Mouse (Mus musculus) CH12.LX (cell line): ENCODE results near the gene Fryl. TPM values are rescaled to one million over a fixed set of nuclear protein-coding genes. Genes with fewer than 3 reads are reported as not detected.

Source experiments
- DNase-seq: peaks from one replicate; pipeline ENCODE4 v3.0.0-alpha.2; 2013; ENCODE audit errors: extremely low read depth
- H3K27ac ChIP-seq: 2 replicates; pipeline ENCODE4 v1.5.1; 2012; ENCODE audit warnings: low read depth, mild to moderate bottlenecking, control low read depth, moderate library complexity; ENCODE audit not compliant: insufficient read depth
- H3K27me3 ChIP-seq: replicated peaks from 2 replicates; pipeline ENCODE3; 2012; ENCODE audit warnings: inconsistent platforms
- H3K36me3 ChIP-seq, 2 experiments: replicated peaks in 1 of 2; 2 replicates each; pipeline versions ENCODE3 to v1.6.1; 2012; ENCODE audit warnings: inconsistent platforms in 1 of 2, low read length in 1 of 2, mild to moderate bottlenecking in 1 of 2, mixed read lengths in 1 of 2, moderate library complexity in 1 of 2; ENCODE audit not compliant: control insufficient read depth in 1 of 2, insufficient read depth in 1 of 2
- H3K4me1 ChIP-seq, 2 experiments: 2 replicates each; pipeline ENCODE4 v1.6.1; 2012; ENCODE audit warnings: inconsistent platforms in 1 of 2, moderate library complexity in 1 of 2; ENCODE audit not compliant: insufficient read depth in 2 of 2, control insufficient read depth in 1 of 2
- H3K4me2 ChIP-seq: 2 replicates; pipeline ENCODE4 v1.6.1; 2012; ENCODE audit warnings: low read depth, mild to moderate bottlenecking, control low read depth; ENCODE audit not compliant: poor library complexity, insufficient read depth, severe bottlenecking
- H3K4me3 ChIP-seq, 3 experiments: fragments of 150-350 bp in 1 of 3; sonication (generic) in 1 of 3; replicated peaks in 1 of 3; 2 replicates each; pipeline versions ENCODE3 to v1.5.1; 2011 to 2012; ENCODE audit warnings: low read depth in 2 of 3, low read length in 2 of 3, mild to moderate bottlenecking in 2 of 3, moderate library complexity in 2 of 3, control low read depth in 1 of 3, improper control_type of control experiment in 1 of 3, inconsistent platforms in 1 of 3, mixed read lengths in 1 of 3; ENCODE audit not compliant: poor library complexity in 1 of 3
- H3K79me2 ChIP-seq: replicated peaks from 2 replicates; pipeline ENCODE4 v1.6.1; 2012; ENCODE audit warnings: mild to moderate bottlenecking, moderate library complexity; ENCODE audit not compliant: control insufficient read depth, poor library complexity, insufficient read depth, severe bottlenecking; ENCODE audit errors: extremely low read depth
- H3K9ac ChIP-seq: 2 replicates; pipeline ENCODE4 v1.6.1; 2012; ENCODE audit warnings: low read depth, mild to moderate bottlenecking, control low read depth, moderate library complexity; ENCODE audit not compliant: insufficient read depth
- H3K9me3 ChIP-seq: replicated peaks from 2 replicates; pipeline ENCODE3; 2012; ENCODE audit warnings: low read length, inconsistent platforms, mixed read lengths
- BHLHE40 ChIP-seq: IDR thresholded peaks from 2 replicates; pipeline ENCODE4 v1.6.1; 2011; ENCODE audit warnings: mild to moderate bottlenecking, low read depth, low read length, improper control_type of control experiment
- CHD2 ChIP-seq: IDR thresholded peaks from 2 replicates; pipeline ENCODE4 v1.6.1; 2011; ENCODE audit warnings: low read length, improper control_type of control experiment
- CTCF ChIP-seq, 2 experiments: IDR thresholded peaks in 1 of 2; conservative IDR thresholded peaks in 1 of 2; 2 replicates each; pipeline ENCODE4 v1.5.1; 2011 to 2012; ENCODE audit warnings: low read depth in 2 of 2, low read length in 2 of 2, improper control_type of control experiment in 1 of 2, inconsistent platforms in 1 of 2, mild to moderate bottlenecking in 1 of 2, moderate library complexity in 1 of 2
- E2F4 ChIP-seq: IDR thresholded peaks from 2 replicates; pipeline ENCODE4 v1.6.1; 2011; ENCODE audit warnings: low read depth, low read length, improper control_type of control experiment; ENCODE audit not compliant: insufficient replicate concordance
- EP300 ChIP-seq: IDR thresholded peaks from 2 replicates; pipeline ENCODE4 v1.6.1; 2011; ENCODE audit warnings: low read length, improper control_type of control experiment
- ETS1 ChIP-seq: conservative IDR thresholded peaks from 2 replicates; pipeline ENCODE4 v1.6.1; 2012; ENCODE audit warnings: low read depth, mild to moderate bottlenecking, inconsistent platforms, low read length, improper control_type of control experiment, moderate library complexity
- GABPA ChIP-seq: IDR thresholded peaks from 2 replicates; pipeline ENCODE4 v1.6.1; 2012; ENCODE audit warnings: low read depth, low read length, improper control_type of control experiment, inconsistent platforms; ENCODE audit not compliant: insufficient replicate concordance
- IRF4 ChIP-seq: IDR thresholded peaks from 2 replicates; pipeline ENCODE4 v1.6.1; 2014; ENCODE audit warnings: low read depth, mild to moderate bottlenecking, inconsistent platforms, low read length, improper control_type of control experiment
- JUND ChIP-seq: conservative IDR thresholded peaks from 2 replicates; pipeline ENCODE4 v1.6.1; 2011; ENCODE audit warnings: low read depth, low read length, improper control_type of control experiment
- KAT2A ChIP-seq: IDR thresholded peaks from 2 replicates; pipeline ENCODE4 v1.6.1; 2012; ENCODE audit warnings: low read length, improper control_type of control experiment, inconsistent platforms; ENCODE audit not compliant: insufficient replicate concordance
- MAFK ChIP-seq: IDR thresholded peaks from 2 replicates; pipeline ENCODE4 v1.6.1; 2011; ENCODE audit warnings: low read length, improper control_type of control experiment; ENCODE audit not compliant: insufficient replicate concordance
- MAX ChIP-seq: IDR thresholded peaks from 2 replicates; pipeline ENCODE4 v1.6.1; 2011; ENCODE audit warnings: low read length, improper control_type of control experiment
- MAZ ChIP-seq: IDR thresholded peaks from 2 replicates; pipeline ENCODE4 v1.6.1; 2012; ENCODE audit warnings: low read depth, mild to moderate bottlenecking, inconsistent platforms, low read length, improper control_type of control experiment, moderate library complexity
- MEF2A ChIP-seq: IDR thresholded peaks from 2 replicates; pipeline ENCODE4 v1.6.1; 2014; ENCODE audit warnings: low read depth, mild to moderate bottlenecking, inconsistent platforms, low read length, improper control_type of control experiment, borderline replicate concordance
- MXI1 ChIP-seq: IDR thresholded peaks from 2 replicates; pipeline ENCODE4 v1.6.1; 2011; ENCODE audit warnings: mild to moderate bottlenecking, low read depth, low read length, improper control_type of control experiment
- MYC ChIP-seq: IDR thresholded peaks from 2 replicates; pipeline ENCODE4 v1.6.1; 2011; ENCODE audit warnings: low read depth, mild to moderate bottlenecking, improper control_type of control experiment, low read length
- NELFE ChIP-seq: IDR thresholded peaks from 2 replicates; pipeline ENCODE4 v1.6.1; 2011; ENCODE audit warnings: low read depth, low read length, improper control_type of control experiment
- POLR2A ChIP-seq: IDR thresholded peaks from 2 replicates; pipeline ENCODE4 v1.6.1; 2011; ENCODE audit warnings: low read depth, mild to moderate bottlenecking, improper control_type of control experiment, low read length
- POLR2AphosphoS2 ChIP-seq: IDR thresholded peaks from 2 replicates; pipeline ENCODE4 v1.6.1; 2011; ENCODE audit warnings: low read depth, low read length, improper control_type of control experiment
- RCOR1 ChIP-seq: conservative IDR thresholded peaks from 2 replicates; pipeline ENCODE4 v1.6.1; 2012; ENCODE audit warnings: low read depth, mild to moderate bottlenecking, inconsistent platforms, low read length, improper control_type of control experiment
- SMC3 ChIP-seq: IDR thresholded peaks from 2 replicates; pipeline ENCODE4 v1.6.1; 2011; ENCODE audit warnings: low read depth, low read length, improper control_type of control experiment
- USF2 ChIP-seq: conservative IDR thresholded peaks from 2 replicates; pipeline ENCODE4 v1.6.1; 2011; ENCODE audit warnings: low read depth, low read length, improper control_type of control experiment
- ZC3H11A ChIP-seq: IDR thresholded peaks from 2 replicates; pipeline ENCODE4 v1.6.1; 2012; ENCODE audit warnings: low read depth, mild to moderate bottlenecking, inconsistent platforms, low read length, improper control_type of control experiment
- ZMIZ1 ChIP-seq: IDR thresholded peaks from 2 replicates; pipeline ENCODE4 v1.6.1; 2012; ENCODE audit warnings: low read depth, mild to moderate bottlenecking, inconsistent platforms, low read length, improper control_type of control experiment
- ZNF384 ChIP-seq: IDR thresholded peaks from 2 replicates; pipeline ENCODE4 v1.6.1; 2012; ENCODE audit warnings: low read depth, low read length, improper control_type of control experiment, inconsistent platforms
- dilution Hi-C: fragments of 300-500 bp; cut with MboI; formaldehyde crosslinking; loops from 2 replicates; pipeline ENCODE4 v1.14.3; 2020; ENCODE audit warnings: low sequenced_read_pairs; ENCODE audit not compliant: extremely low pct_unique_long_range_greater_than_20kb, extremely low pct_ligation_motif_present
- in situ Hi-C: fragments of 300-500 bp; cut with MboI; formaldehyde crosslinking; loops from 3 replicates; pipeline ENCODE4 v1.14.3; 2019; ENCODE audit warnings: low sequenced_read_pairs, low pct_ligation_motif_present, low pct_unique_long_range_greater_than_20kb, mixed read lengths
- polyA plus RNA-seq: library from polyadenylated mRNA; unstranded; fragments of >175 nt; gene quantifications from 2 replicates; pipeline ENCODE4 v1.2.1, GENCODE M21; 2012; ENCODE audit warnings: low read depth; ENCODE audit not compliant: insufficient read length
- total RNA-seq, 2 experiments: library from RNA; depleted of rRNA; stranded (reverse); fragments of 300-350 nt in 1 of 2; fragments of >200 nt in 1 of 2; gene quantifications; 2 replicates each; pipeline ENCODE4 v1.2.3; 2012 to 2014

Fryl gene
- total and polyA plus RNA-seq, 3 experiments: 23.2 to 38.4 (median 31.3) TPM

- no peak for DNase-seq
- Histone ChIP-seq H3K9me3 (no peaks in the 10 kb centered on the region), H3K27ac (no peak overlapping the region), H3K27me3 (no peaks in the 10 kb centered on the region), H3K4me2 (no peak overlapping the region), H3K4me3 (no peak overlapping the region), H3K36me3 (peaks cover 6 to 45% of the 10 kb centered on the region in 2 experiments), H3K79me2 (peaks cover 4% of the 10 kb centered on the region; the same call in 1 of the 2 replicates), H3K9ac (no peak overlapping the region), H3K4me1 (peaks cover 7 to 51% of the 10 kb centered on the region in 2 experiments)
- in situ Hi-C loops (no loop called here), dilution Hi-C loops (no loop called here)
- TF ChIP-seq MAFK (no peak), KAT2A (no peak), ZMIZ1 (no peak), MYC (no peak), ETS1 (no peak), USF2 (no peak), ZC3H11A (no peak), CTCF (conservative IDR thresholded peaks at IDR 0.05 in 1 of 2, IDR thresholded peaks at IDR 0.05 in 1 of 2; ENCODE audit: low read depth in 2 of 2, low read length in 2 of 2) (no peak), E2F4 (no peak), JUND (no peak), POLR2AphosphoS2 (no peak)
These were observed 69.5 kb downstream of the Fryl start for GRCm38 (mm10) chr5:73186912-73187311.

- dilution Hi-C loops (no loop called here), in situ Hi-C loops (no loop called here)
- H3K9me3 ChIP-seq: no peaks in the 10 kb centered on the region
- no peak overlapping the region for H3K4me3 ChIP-seq
- H3K4me1 ChIP-seq: peaks cover 7 to 51% of the 10 kb centered on the region in 2 experiments
- TF ChIP-seq MEF2A: no peak
- peaks cover 6 to 43% of the 10 kb centered on the region in 2 experiments for H3K36me3 ChIP-seq
- no peak for DNase-seq
- peaks cover 4% of the 10 kb centered on the region; the same call in 1 of the 2 replicates for H3K79me2 ChIP-seq
- H3K4me2 ChIP-seq: no peak overlapping the region
- no peak overlapping the region for H3K9ac ChIP-seq
- no peak overlapping the region for H3K27ac ChIP-seq
- H3K27me3 ChIP-seq: no peaks in the 10 kb centered on the region
These were observed 71.0 kb downstream of the Fryl start for GRCm38 (mm10) chr5:73185424-73185823.

DNA sequence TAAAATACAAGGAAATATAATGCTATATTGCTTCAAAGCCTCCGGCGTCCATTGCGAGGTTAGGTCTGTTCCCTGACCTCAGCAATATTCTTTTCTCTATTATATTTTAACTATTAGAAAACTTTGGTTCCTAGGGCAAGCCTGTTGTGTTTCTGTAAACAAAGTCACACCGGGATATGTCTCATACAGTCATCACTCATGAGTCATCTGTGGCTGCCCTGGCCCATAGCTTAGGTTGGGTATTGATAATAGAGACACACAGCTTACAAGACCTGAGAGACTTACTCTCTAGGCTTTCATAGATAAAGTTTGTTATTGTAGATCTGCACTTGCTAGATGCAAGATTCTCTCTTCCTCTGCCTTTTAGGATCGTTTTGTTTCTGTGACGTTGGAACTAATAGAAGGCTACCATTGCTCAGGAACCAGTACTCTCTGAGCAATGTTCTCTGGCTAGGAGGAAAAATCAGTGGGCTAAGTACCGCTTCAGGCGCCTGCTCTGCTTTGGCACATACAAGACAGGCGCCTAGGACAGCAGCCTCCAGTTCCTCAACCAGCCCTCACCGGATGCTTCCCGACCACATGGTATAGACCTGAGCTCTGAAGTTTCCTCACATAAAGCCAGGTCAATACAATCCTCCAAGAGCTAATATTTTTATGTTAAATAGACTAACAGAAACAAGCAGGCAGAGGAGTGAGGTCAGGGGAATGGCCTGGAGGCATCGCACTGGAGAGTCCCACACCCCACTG is 73.5 kb downstream of the Fryl start:
- peaks cover 4% of the 10 kb centered on the region for H3K79me2 ChIP-seq
- peaks cover 6 to 42% of the 10 kb centered on the region in 2 experiments for H3K36me3 ChIP-seq
- in situ Hi-C loops: no loop called here
- no peaks in the 10 kb centered on the region for H3K27me3 ChIP-seq
- H3K4me1 ChIP-seq: peaks cover 0 to 30% of the 10 kb centered on the region in 2 experiments; a peak in 2 of 4 replicates
- dilution Hi-C loops: no loop called here
- H3K4me2 ChIP-seq: no peak overlapping the region
- H3K9me3 ChIP-seq: no peaks in the 10 kb centered on the region
- DNase-seq: no peak
- H3K9ac ChIP-seq: no peak overlapping the region
- H3K4me3 ChIP-seq: no peak overlapping the region
- no peak overlapping the region for H3K27ac ChIP-seq
- no peak for TF ChIP-seq SMC3
- no peak for TF ChIP-seq NELFE
- no peak for TF ChIP-seq GABPA
- no peak for TF ChIP-seq CHD2
- TF ChIP-seq KAT2A: no peak
- no peak for TF ChIP-seq ETS1
- TF ChIP-seq MAFK: no peak
- no peak for TF ChIP-seq BHLHE40
- TF ChIP-seq RCOR1: no peak
- no peak for TF ChIP-seq ZNF384
- no peak for TF ChIP-seq MYC
- TF ChIP-seq MAZ: no peak
- TF ChIP-seq MAX: no peak
- no peak for TF ChIP-seq IRF4
- TF ChIP-seq MEF2A: no peak
- no peak for TF ChIP-seq MXI1
- no peak for TF ChIP-seq EP300
- TF ChIP-seq POLR2A: no peak
